Mouse (Mus musculus) common myeloid progenitor, adult 5-6 weeks (primary cell): Measurements from ENCODE around the gene Slc16a3. TPM values are rescaled to one million over a fixed set of nuclear protein-coding genes. Genes with fewer than 3 reads are reported as not detected.
A peak's percentile ranks its signal among the peaks of the same experiment; 100 is the strongest.

ENCODE experiments used
- ATAC-seq: replicated peaks from 2 replicates; pipeline ENCODE4 v1.8.0; 2016; ENCODE audit warnings: low read depth, mild to moderate bottlenecking, moderate TSS enrichment, inconsistent platforms; ENCODE audit not compliant: poor library complexity, severe bottlenecking
- total RNA-seq: library from RNA; stranded (forward); fragments of 200-1000, 187-1606 nt; gene quantifications from 2 replicates; pipeline ENCODE4 v1.2.3, GENCODE M21; 2017

Gene Slc16a3
- total RNA-seq, 1 experiment from 2014 or later: 3.9 TPM

- peak; percentile 24; the same call in 1 of the 2 replicates for ATAC-seq
Observed at GRCm38 (mm10) chr11:121010044-121010755, 61.9 kb downstream of the Slc16a3 start.

Other genes with a start within 250 kb of the Slc16a3 start
- 81.5 and 113 TPM in 2 replicates for gene Cenpx, start 234.7 kb upstream of the Slc16a3 start, total RNA-seq
- gene Lrrc45, start 234.6 kb upstream of the Slc16a3 start, total RNA-seq: 30.3 and 30.9 TPM in 2 replicates
- not detected in 2 replicates for gene Rac3, start 227.0 kb upstream of the Slc16a3 start, total RNA-seq
- gene Dcxr, start 221.2 kb upstream of the Slc16a3 start, total RNA-seq: 8.4 and 9.5 TPM in 2 replicates
- not detected in 2 replicates for gene Cbr2, start 216.4 kb upstream of the Slc16a3 start, total RNA-seq
- 18.9 and 25.7 TPM in 2 replicates for gene Hmga1b, start 185.7 kb upstream of the Slc16a3 start, total RNA-seq
- gene Rfng, start 164.3 kb upstream of the Slc16a3 start, total RNA-seq: 4.8 and 5.6 TPM in 2 replicates
- 66.0 and 88.2 TPM in 2 replicates for gene Gps1, start 164.2 kb upstream of the Slc16a3 start, total RNA-seq
- 43.2 and 57.9 TPM in 2 replicates for gene Dus1l, start 152.1 kb upstream of the Slc16a3 start, total RNA-seq
- gene Fasn, start 123.9 kb upstream of the Slc16a3 start, total RNA-seq: 46.0 and 62.3 TPM in 2 replicates
- gene Ccdc57, start 15.6 kb upstream of the Slc16a3 start, total RNA-seq: 9.7 and 10.1 TPM in 2 replicates
- gene Csnk1d, start 42.9 kb downstream of the Slc16a3 start, total RNA-seq: 65.0 and 84.8 TPM in 2 replicates
- 1.1 and 3.1 TPM in 2 replicates for gene Cd7, start 90.9 kb downstream of the Slc16a3 start, total RNA-seq
- not detected in 2 replicates for gene Sectm1b, start 115.1 kb downstream of the Slc16a3 start, total RNA-seq
- gene Sectm1a, start 132.7 kb downstream of the Slc16a3 start, total RNA-seq: not detected in 2 replicates
- gene Tex19.2, start 170.2 kb downstream of the Slc16a3 start, total RNA-seq: not detected in 2 replicates
- not detected in 2 replicates for gene Tex19.1, start 197.7 kb downstream of the Slc16a3 start, total RNA-seq
- not detected in 2 replicates for gene Uts2r, start 211.8 kb downstream of the Slc16a3 start, total RNA-seq